Mouse (Mus musculus) lung, postnatal 4 days (tissue): ENCODE results near the gene Ccr6.

Experiments
- DNase-seq, 2 experiments: peaks; one replicate each; pipeline ENCODE4 v3.0.0; 2021

The Ccr6 gene

DNA sequence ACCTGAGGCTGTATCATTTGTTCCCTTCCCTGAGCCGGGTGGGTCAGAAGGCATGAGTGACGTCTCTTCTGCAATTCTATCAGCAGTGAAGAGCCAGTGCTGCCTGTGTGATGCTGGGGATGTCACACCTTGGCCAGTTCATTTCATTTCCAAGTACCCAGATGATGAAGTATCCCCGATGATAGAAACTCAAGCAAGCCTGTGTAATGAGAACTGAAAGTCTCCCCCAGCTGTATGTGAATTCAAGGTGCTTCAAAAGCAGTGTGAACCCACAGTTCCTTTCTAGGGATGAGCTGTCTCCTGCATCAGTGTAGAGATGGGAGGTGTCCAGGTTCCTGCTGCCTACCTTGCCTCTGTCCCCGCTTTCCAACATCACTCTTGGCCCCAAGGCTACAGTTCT lies 1.3 kb upstream of the Ccr6 start:
- DNase-seq = peak in 1 of 2 experiments; percentile 10

DNA sequence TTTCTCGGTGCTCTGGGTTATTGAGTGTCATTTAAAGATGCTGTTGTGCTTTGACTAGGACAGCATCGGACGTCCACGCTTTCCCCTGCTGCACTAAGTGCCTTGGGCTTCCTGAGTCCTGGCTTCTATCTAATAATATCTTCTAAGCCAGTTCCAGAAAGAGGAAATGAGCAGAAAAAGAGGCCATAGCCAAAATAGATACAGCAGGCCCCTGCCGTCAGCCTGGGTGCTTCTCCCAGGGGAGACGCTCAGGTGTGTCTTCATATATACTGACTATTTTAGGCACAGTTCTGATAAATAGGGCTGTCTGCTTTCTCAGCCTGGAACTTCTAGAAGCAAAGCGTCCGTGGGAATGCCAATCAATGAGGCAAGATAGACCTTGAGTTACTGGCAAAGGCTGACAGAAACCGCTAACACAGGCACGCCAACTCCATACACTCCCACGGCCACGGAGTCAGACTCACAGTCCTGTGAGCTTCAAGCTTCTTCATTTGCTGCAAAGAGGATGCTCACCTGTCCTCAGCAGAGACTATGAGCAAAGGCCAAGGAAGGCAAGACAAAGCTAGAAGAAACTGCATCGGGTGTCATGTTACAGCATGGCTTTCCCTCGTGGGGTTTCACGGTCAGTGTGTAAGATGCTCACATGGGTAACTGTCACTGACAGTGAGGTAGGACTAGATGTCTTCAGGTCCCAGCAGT lies 2.3 kb downstream of the Ccr6 start:
- no peak for DNase-seq

DNA sequence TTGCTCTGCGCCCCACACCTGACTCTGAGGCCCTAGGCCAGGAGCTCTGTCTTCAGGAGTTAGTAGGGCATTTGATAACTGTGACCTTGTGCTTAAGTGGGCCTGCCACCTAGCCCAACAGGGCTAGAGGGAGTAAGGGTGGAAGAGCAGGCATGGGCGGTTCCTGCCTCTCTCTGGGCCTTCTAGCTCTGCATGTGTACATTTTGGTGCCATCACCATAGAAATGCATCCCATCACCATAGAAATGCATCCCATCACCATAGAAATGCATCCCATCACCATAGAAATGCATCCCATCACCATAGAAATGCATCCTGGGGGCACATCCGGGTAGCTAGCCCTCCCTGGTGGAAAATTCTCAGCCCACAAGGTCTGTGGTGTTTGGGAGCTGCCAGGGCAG lies 3.7 kb downstream of the Ccr6 start:
- no peak for DNase-seq

DNA sequence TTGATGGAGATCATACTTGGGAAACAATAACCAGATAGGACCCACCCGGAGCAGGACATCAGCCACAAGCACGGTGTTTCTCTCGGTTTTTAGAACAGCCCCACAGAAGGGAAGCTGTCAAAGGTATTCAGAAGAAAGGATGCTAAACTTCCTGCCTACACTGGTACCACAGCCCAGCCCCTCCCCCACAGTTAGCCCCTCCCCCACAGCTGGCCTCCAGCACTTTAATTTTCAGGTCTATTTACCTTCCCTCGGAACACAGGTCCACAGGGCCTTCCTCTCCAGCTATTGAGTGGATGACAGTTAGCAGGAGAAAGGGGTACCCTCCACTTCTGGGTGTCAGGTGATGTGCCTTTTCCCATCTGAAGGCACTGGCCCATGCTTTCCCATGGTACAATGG lies 4.7 kb downstream of the Ccr6 start:
- DNase-seq = no peak

DNA sequence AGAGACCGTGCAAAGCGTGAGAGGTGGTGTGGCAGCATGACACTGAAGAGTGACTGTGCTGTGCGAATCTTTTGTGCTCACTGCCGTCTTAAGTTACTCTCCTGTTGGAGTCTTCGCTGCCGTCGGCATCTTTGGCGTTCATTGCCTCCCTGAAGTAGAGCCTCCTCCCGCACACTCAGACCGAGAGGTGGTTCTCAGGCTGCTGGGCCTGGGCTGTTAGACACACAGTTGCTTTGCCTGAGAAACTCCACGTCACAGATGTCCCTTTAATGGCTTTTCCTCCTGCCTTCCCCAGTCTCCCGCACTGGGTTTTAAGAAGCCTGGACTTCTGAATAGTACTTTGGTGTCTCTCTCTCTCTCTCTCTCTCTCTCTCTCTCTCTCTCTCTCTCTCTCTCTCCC lies 5.8 kb downstream of the Ccr6 start:
- no peak for DNase-seq

DNA sequence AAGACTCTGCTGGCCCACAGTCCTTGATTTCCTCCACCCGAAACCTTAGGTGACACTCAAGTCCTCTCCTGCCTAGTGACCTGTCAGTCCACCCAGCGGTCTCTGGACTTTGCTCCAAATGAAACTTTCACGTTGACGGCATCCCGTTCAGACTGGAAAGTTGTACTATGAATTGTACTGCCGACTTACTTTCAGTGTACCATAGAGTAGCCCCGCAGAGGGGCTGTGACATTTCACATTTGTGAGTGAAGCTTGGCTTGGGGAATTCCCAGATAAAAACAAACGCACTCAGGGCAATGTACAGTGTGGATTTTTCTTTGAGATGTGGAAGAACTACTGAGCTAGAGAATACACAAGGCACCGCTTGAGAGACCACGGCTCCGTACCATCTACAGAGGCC lies 6.3 kb downstream of the Ccr6 start:
- DNase-seq = no peak

DNA sequence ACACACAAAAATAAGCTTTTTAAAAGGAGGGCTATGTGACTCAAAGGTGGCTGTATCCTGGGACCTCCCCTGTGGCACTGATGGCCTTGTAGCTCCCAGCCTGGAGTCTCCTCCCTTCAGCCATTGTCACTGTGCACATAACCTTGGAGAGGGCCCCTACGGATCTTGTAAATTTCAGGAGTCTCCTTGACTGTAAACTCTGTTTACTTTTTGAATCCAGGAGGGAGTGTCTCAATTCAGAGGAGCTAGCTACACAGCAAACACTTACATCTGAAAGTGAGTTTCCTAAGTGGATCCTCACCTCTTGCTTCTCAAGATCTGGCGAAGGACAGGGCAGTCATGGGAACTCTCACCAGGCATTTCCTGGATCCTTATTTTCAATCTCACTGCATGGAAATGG lies 8.3 kb downstream of the Ccr6 start:
- DNase-seq = no peak

DNA sequence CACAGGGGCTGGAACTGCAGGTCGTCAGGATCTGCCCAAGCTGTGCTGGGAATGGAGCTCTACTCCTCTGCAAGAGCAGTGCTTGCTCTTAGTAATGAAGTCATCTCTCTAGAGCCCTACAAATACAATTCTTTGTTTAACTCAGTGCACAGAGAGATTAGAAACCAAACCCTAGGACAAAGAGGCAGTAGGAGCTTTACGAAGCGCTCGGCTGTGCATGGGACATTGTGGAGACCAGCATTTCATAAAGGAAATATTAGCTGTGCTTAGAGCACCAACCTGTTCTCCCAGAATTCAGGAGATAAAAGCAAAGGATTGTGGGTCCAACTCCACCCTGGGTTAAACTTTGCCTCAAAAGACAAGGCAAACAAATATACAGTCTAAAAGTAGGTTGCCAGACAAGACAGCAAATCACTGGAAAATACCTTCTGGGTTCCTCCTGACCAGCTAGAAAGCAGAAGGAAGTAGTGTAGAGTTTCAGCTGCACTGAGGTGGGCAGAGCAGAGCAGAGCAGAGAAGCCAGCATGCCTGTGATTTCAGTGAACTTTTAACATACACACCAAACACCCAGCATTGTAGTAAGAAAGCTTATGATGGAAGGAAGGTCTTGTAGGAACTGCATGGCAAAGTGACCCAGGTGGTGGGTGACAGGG lies 10.4 kb downstream of the Ccr6 start:
- DNase-seq = no peak

DNA sequence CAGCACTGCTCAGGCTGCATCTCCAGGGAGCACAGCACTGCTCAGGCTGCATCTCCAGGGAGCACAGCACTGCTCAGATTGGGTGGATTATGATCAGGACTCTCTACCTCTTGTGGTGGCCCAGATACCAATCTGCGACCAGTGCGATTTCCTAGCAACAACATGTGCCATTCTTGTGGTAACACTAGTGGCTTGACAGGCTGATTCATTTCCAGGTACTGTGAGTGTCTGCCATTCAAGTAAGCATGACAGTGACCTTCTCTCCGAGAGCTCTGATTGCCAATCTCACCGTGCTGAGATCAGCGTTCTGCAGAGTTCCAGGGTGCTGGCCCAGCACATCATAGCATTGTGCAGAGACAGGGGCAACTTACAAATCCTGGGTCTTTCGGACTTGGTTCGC lies 15.9 kb downstream of the Ccr6 start:
- DNase-seq = no peak

DNA sequence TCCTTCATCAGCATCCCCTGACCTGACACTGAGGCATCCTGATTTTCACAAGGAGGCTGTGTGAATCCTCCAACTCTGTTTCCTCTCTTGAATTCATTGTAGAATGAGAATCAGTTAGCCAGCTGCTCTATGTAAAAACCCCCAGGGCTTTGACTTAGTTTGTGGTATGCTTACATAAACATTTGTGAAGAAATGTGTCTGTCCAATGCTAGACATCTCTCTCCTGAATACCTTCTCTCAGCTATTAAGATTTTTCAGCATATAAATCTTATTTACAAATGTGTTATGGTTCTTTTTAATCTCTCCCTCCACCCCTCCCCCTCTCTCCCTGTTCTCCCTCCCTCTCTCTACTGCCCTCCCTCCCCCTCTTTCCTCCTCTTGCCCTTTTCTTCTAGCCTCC lies 18.4 kb downstream of the Ccr6 start:
- DNase-seq = no peak

DNA sequence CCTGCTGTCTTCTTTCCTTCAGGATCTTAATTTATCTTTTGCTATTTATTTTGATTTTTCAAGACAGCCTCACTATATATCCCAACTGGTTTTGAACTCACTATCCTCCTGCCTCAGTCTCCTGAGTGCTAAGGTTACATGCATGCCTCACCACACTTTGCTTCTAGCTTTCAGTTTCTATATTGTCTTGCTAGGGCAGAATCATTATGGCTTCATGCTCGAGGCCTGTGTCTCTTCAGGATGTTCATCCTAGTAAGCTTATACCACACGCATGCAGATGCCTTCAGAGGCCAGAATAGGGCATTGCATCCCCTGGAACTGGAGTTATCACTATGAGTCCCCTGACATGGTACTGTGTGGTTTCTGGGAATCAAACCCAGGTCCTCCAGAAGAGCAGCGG lies 19.1 kb downstream of the Ccr6 start:
- no peak for DNase-seq

DNA sequence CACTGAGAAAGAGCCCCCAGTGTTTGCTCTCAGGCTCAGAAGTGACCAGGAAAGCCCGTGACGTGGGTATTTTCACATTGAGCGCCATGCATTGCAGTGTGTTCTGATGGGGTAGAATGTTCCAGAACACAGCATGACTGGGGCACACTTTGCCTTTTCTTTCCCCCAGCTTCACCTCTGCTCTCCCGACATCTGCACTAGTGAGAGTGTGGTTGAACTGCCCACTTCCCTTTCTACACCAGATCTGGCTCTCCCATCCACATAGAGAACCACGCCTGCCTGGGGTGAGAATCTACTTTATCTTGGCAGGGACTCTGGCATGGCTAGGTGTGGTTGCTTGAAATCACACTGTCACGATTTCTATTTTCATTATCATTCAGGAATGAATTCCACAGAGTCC lies 19.7 kb downstream of the Ccr6 start:
- DNase-seq = no peak

DNA sequence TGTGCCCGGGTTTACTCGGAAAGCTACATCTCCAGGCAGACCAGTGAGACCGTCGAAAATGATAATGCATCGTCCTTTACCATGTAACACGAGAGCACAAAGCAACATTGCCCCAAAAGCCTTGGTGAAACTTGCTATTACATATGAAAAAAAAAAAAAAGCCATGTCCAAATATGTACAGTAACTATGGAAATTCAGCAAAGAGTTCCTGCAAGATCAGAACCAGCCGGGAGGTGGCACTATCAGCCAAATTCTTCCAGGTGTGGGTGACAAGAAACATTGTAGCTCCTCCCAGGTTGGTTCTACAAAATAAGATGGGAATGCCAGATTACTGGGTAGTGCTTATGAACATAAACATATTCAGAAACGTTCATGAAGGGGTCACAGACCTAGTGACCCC lies 21.1 kb downstream of the Ccr6 start:
- DNase-seq = peak in 1 of 2 experiments; percentile 22

DNA sequence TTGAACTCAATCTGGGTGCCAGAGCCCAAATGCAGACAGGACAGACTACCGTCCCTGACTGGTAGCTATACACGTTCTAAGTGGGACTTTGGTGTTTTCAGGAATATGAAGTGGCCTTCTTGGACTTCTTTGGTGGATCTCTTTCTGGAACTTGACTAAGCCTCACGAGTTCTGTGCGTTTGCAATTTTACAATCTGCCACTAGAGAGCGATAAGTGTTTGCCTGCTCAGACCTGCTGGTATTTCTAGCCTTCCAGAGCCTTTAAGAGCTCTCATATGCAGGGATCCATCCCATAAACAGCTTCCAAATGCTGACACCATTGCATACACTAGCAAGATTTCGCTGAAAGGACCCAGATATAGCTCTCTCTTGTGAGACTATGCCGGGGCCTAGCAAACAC lies 28.8 kb downstream of the Ccr6 start:
- DNase-seq = peak in 1 of 2 experiments; percentile 66

DNA sequence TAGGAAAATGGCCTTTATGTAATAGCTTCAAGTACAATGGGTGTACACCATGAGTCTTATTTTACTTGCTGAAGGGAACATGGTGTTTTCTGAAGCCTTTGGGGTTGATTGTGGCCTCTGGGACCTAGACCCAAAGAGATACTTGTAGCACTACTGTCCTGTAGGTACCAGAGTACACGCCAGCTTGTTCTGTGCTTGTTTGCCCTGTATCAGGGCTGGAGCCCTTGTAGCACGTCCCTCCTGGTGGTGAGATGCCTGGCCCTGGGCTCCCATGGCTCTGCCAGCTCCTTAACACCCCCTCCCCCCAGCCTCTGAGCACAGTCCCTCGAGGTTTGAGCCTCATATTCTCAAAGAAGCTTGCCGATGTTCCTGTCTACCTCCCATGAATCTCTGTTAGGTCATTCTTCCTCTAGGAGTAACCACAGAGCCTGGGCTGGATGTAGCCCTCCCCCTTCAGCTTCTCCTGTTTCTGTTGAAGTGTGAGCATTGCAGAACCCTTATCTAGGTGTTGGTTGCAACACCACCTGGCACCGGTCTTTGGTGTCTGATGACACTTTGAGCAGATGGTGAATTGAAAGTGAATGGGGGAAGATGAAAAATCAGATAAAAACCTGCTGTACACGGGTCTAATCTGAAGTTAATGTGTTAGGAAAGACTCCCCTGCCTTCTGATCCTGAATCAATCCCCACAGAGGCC lies 36.4 kb downstream of the Ccr6 start:
- DNase-seq = peak; percentile 31 to 58

DNA sequence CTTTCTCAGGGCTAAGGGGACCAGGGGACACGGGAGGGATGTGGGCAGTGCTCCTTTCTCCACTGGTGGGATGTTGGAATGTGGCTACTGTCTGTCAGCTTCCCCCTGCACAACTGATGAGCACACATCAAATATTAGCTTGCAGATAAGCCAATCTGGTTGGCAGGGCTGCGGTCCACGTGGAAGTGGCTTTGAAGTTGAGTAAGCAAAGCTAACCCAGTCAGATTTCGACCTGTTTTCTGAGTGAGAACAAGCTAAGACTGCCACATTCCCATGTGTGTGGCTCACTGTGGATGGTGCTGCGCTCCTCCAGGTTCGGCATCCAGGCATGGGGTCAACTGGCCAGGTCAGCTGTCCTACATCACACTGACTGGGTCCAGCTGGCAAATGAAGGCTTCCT lies 37.1 kb downstream of the Ccr6 start:
- no peak for DNase-seq

DNA sequence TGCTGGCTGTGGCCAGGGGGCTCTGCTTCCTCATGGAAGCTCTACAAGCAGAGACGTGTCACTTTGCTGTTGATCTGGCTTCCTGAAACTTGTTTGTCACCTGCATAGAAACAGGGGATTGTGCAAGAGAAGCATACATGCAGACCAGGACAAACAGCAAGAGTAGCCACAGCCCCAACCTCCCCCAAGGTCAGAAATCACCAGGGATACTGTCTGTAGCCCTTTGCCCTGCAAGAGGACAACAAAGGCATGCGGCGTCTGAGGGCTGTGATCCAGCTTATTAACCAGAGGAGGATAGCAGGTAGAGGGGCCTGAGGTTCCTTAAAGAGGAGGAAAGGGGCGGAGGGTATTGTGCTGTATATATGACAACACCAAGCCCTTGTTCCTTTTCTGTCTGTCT lies 40.2 kb downstream of the Ccr6 start:
- no peak for DNase-seq

DNA sequence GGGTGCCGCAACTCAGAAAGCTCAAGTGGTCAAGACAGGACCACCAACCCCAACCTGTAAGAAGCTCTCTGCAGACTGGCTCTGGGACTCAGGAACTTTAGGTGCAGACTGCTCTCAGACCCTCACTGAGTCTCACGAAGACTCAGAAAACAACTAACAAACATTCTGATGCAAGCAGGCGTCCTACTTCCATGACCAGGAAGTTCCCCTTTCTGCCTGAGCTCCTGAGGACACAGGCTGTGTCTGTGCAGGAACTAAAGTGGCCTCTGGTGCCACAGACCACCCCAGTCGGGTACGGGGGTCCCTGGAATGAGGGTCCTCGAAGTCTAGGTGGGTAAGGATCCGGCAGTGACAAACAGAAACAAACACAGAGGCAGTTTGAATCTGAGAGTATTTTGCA lies 40.8 kb downstream of the Ccr6 start:
- DNase-seq = no peak

DNA sequence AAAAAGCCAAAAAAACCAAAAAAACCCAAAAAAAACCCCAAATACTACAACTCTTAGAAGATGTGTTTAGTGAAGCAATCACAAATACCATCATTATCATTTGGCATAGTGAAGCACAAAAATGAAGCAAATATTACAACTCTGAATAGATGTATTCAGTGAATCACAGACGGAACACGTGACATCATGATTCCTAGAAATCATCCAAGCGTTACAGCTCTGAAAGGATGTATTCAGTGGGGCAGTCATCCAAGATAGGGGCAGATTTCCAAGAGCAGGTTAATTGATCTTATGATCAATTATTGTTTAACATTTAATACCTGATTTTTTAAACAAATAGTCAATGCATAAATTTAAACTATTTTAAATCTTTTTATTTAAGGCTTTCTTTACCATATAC lies 41.4 kb downstream of the Ccr6 start:
- DNase-seq = no peak

DNA sequence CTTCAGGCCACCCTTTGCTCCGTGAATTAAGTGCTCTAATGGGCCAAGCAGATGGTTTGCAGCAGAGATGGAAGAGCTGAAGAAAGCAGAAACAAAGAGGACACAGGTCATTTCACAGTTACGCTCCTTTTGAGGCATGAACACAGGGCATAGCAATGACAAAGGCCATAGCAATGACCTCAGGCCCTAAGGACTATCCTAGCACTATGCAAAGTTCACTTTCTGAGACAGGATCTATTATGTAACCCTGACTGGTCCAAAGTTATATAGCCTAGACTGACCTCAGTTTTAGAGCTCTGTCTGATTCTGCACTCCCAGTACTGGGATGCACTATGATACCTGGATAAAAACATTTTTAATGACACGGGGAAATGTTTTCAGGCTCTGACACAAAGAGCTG lies 42.5 kb downstream of the Ccr6 start:
- no peak for DNase-seq

DNA sequence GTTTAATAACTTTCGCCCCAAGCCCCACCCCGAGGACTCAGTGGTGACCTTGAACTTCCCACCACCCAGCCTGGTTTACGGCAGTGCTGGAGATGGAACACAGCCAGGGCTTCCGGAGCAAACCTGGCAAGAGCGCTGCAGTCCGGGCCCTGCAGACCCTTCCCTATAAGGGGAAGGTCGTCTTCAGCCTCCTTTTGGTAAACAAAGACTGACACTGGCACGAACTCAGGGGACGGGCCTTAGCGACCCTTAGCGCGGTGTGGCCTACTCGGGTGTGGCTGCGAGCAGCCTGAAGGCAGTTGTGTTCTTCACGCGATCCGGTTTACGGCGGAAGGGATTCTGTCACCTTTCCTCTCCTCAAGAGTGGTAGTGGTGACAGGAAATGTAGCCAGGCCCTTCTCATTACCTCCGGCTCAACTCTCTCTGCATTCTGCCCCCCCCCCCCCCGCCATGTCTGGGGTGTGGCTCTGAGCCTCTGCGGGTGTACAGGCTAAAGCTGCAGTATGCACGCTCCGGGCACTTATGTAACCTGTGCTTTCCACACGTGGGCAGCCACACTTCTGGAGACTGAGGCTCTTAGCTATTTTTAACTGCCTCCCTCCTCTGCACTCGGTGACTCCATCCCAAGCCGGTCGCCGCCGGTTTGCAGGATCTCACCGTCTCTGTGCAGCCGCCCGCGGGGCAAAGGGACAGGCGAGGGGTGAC lies 47.1 kb downstream of the Ccr6 start, which contains the start of gene Mpc1:
TSS of gene Mpc1 (plus strand) at position 84 of the 705 bp plus-strand sequence.
- peak; percentile 68 to 81 for DNase-seq

DNA sequence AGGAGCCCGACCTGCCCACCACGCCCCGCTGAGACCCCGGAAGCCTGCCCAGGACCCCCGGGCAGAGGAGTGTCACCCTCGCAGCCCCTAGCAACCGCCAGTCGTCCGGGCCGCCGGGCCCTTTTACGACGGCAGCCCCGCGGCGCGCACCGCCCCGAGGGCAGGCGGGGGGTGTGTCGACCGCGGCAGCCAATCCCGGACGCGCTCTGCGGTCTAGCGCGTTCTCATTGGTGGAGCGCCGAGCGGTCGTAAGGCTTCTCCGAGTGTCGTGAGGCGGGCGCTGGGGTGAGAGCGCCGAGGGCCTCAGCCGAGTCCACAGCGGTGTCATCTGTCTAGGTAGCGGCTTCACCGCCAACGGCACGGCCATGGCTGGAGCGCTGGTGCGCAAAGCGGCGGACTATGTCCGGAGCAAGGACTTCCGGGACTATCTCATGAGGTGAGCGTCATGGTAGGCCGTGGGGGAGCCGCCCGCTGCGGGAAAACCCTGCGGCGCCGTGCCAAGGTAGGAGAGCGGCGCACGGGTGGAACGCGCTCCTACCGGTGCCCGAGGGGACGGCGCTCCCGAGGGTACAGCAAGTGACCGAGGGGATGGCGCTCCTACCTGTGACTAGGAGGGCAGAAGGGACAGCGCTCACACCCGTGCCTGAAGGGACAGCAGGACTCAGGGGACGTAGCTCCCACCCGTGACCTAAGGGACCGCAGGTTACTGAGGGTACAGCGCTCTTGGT lies 47.8 kb downstream of the Ccr6 start:
- DNase-seq = peak; percentile 97 to 99

DNA sequence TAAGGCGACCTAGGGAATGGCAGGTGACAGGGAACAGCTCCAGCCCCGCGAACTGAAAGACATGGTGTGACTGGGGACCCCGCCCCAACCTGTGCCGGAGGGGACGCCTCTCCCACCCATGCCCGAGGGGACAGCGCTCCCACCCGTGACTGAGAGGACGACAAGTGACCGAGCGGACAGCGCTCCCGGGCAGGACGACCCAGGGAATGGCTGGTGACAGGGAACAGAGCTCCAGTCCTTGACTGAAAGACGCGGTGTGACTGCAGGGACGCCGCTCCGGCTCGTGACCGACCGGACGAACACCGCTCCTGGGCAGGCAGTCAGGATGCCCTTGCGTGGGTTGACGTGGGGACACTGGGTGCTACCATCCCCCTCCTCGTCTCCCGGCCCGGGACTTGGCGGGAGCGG lies 48.4 kb downstream of the Ccr6 start:
- DNase-seq = peak; percentile 52 to 55
